Comparison of ENCODE assay signal across 7 mouse cellular contexts in the genomic region with DNA sequence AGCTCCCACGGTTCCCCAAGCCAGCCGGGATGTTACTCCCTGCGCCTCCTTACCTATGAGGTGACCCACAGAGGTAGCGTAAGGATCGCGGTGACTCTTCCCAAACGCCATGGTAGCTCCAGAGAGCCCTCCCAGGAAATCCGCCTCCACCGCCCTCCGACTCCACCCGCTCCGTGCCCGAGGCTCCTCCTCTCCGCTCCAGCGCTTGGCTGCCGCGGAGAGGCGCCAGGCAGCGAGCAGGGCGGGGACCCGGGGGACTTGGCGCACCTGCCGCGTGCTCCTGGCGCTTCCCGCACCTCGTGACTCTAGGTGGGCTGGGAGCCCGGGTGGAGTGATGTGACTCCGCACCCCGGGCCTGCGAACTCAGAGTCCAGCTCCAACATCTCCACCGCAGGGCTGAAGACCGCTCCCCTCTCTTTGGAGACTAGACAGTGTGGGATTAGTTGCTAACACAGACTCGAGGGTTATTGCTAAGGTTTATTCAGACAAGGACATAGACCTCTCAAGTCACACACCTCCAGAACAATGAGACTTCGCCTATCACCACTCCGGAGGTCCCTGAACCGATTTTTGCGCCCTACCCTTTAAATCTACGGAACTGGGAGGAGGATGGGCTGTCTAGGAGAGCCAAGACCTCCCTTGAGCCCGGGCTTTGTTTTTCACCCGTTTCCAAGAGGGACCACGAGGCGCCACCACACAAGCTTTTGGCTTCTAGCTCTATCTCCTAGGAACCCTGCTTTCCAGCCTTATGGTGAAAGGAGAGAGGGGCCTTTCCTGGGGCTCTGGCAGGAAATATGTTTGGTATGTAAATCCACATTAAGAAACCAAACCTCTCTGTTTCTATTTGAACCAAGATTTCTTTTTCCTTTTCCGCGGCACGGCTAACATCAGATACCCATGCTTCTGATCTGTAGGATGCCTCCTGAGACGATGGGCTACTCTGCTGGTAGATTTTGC. TPM values are rescaled to one million over a fixed set of nuclear protein-coding genes. Genes with fewer than 3 reads are reported as not detected.
DNase-seq lines count a peak whose midpoint lies in the region; ATAC-seq and TF ChIP-seq lines count a peak whose summit lies in the region.

Gene Tom1l1, minus strand, starts transcription at position 907 of the 957 bp plus-strand sequence.

- no peak for TF ChIP-seq CTCF in brain, embryonic 14.5 days (IDR thresholded peaks at IDR 0.05; ENCODE audit: borderline replicate concordance, extremely low read depth, insufficient read depth, insufficient read length)

- ATAC-seq in embryonic facial prominence, embryonic 15.5 days (ENCODE audit: insufficient number of reproducible peaks, low FRiP score, low TSS enrichment, low read depth): peak; percentile 89
- ATAC-seq in limb, embryonic 11.5 days (ENCODE audit: insufficient number of reproducible peaks, low FRiP score, low TSS enrichment, low read depth): peak; percentile 81
- peak; percentile 93 for ATAC-seq in midbrain, embryonic 11.5 days (ENCODE audit: low FRiP score)

- H3K27me3 ChIP-seq in embryonic facial prominence, embryonic 15.5 days: no peaks in the 10 kb centered on the region
- 0 out of 2 replicates have a peak, but pooled peaks cover 2% of the 10 kb centered on the region for H3K27me3 ChIP-seq in limb, embryonic 11.5 days (ENCODE audit: control insufficient read depth, insufficient read depth, low read length)
- H3K27me3 ChIP-seq in midbrain, embryonic 11.5 days (ENCODE audit: control insufficient read depth, insufficient read depth, low read length): no peaks in the 10 kb centered on the region

- peak within 1 kb of the TSS; percentile 76 for H3K27ac ChIP-seq in embryonic facial prominence, embryonic 15.5 days (replicated peaks)
- H3K27ac ChIP-seq in limb, embryonic 11.5 days (replicated peaks; ENCODE audit: low read depth, low read length): no peak within 1 kb of the TSS
- H3K27ac ChIP-seq in midbrain, embryonic 11.5 days (ENCODE audit: low read depth, low read length): no peak within 1 kb of the TSS

- peak within 1 kb of the TSS; percentile 91 for H3K4me2 ChIP-seq in embryonic facial prominence, embryonic 15.5 days (replicated peaks)
- H3K4me2 ChIP-seq in limb, embryonic 11.5 days (ENCODE audit: low read depth, severe bottlenecking): peak within 1 kb of the TSS; percentile 81
- H3K4me2 ChIP-seq in midbrain, embryonic 11.5 days: peak within 1 kb of the TSS; percentile 88

- H3K36me3 ChIP-seq in embryonic facial prominence, embryonic 15.5 days: peaks cover 4% of the 10 kb centered on the region; the same call in 1 of the 2 replicates
- no peaks in the 10 kb centered on the region for H3K36me3 ChIP-seq in limb, embryonic 11.5 days (ENCODE audit: control insufficient read depth, insufficient read depth, low read length)
- no peaks in the 10 kb centered on the region for H3K36me3 ChIP-seq in midbrain, embryonic 11.5 days (ENCODE audit: control insufficient read depth, insufficient read depth, low read length)

- 2% methylated on average over 47 of the region's 47 CpGs for WGBS in embryonic facial prominence, embryonic 15.5 days
- 7% methylated on average over 47 of the region's 47 CpGs for WGBS in limb, embryonic 11.5 days
- WGBS in midbrain, embryonic 11.5 days: 6% methylated on average over 47 of the region's 47 CpGs

- H3K9ac ChIP-seq in embryonic facial prominence, embryonic 15.5 days: peak within 1 kb of the TSS; percentile 39
- H3K9ac ChIP-seq in limb, embryonic 11.5 days (ENCODE audit: low read length): peak within 1 kb of the TSS; percentile 56
- H3K9ac ChIP-seq in midbrain, embryonic 11.5 days (ENCODE audit: low read length): peak within 1 kb of the TSS; percentile 75

- peak; percentile 87 for DNase-seq in brain, embryonic 14.5 days (ENCODE audit: low read depth)
- peak; percentile 49 for DNase-seq in heart, adult 8-10 months (ENCODE audit: low spot score)
- peak; percentile 79 for DNase-seq in kidney, adult 9 months
- DNase-seq in limb, embryonic 11.5 days (ENCODE audit: low spot score): peak; percentile 73
- DNase-seq in midbrain, embryonic 11.5 days (ENCODE audit: low spot score, missing footprints): peak; percentile 96
- DNase-seq in spleen, postnatal 10 days (ENCODE audit: low spot score in 2 of 2): peak; percentile 66 to 82

- H3K9me3 ChIP-seq in embryonic facial prominence, embryonic 15.5 days (replicated peaks): no peaks in the 10 kb centered on the region
- no peaks in the 10 kb centered on the region for H3K9me3 ChIP-seq in limb, embryonic 11.5 days (ENCODE audit: control insufficient read depth, low read length)
- H3K9me3 ChIP-seq in midbrain, embryonic 11.5 days (ENCODE audit: control insufficient read depth, low read length): no peaks in the 10 kb centered on the region

- H3K4me3 ChIP-seq in embryonic facial prominence, embryonic 15.5 days (replicated peaks): peak within 1 kb of the TSS; percentile 71
- H3K4me3 ChIP-seq in limb, embryonic 11.5 days (ENCODE audit: low read depth, low read length): peak within 1 kb of the TSS; percentile 55
- peak within 1 kb of the TSS; percentile 65 for H3K4me3 ChIP-seq in midbrain, embryonic 11.5 days (ENCODE audit: low read depth, low read length)

- TF ChIP-seq POLR2A in brain, embryonic 14.5 days (IDR thresholded peaks at IDR 0.05; ENCODE audit: borderline replicate concordance, extremely low read depth, insufficient read depth, insufficient read length, poor library complexity, severe bottlenecking): 0 out of 2 replicates have a peak, but pooled peaks have one; percentile 57

- peaks cover 18% of the 10 kb centered on the region for H3K4me1 ChIP-seq in embryonic facial prominence, embryonic 15.5 days
- H3K4me1 ChIP-seq in limb, embryonic 11.5 days (ENCODE audit: control insufficient read depth, insufficient read depth, low read length): peaks cover 4% of the 10 kb centered on the region; the same call in 1 of the 2 replicates
- H3K4me1 ChIP-seq in midbrain, embryonic 11.5 days (ENCODE audit: control insufficient read depth, insufficient read depth, low read length): no peaks in the 10 kb centered on the region

RNA-seq across cellular contexts. Expression of gene Tom1l1, which starts in this region (rescaled TPM):
- polyA plus RNA-seq in brain, embryonic 14.5 days (2012; rRNA removed): 6.1 and 14.0 TPM in 2 replicates
- polyA plus RNA-seq in embryonic facial prominence, embryonic 15.5 days (2015; fragmentation: Nextera tagmentation; extraction: Ambion mirVana): 35.3 and 37.4 TPM in 2 replicates
- 10 to 100 TPM; 12.6 to 19.0 (median 16.4) TPM for total RNA-seq in heart, adult 8-10 months (2022)
- polyA plus RNA-seq in limb, embryonic 11.5 days (2014; fragmentation: Nextera tagmentation; extraction: Ambion mirVana): 13.2 and 14.3 TPM in 2 replicates
- polyA plus RNA-seq in midbrain, embryonic 11.5 days (2014; fragmentation: Nextera tagmentation; extraction: Ambion mirVana): 17.4 and 18.7 TPM in 2 replicates
